Comparison of ENCODE assay signal across 14 mouse cellular contexts in genomic region chr8:45064197-45064869, GRCm38 (mm10). TPM values are rescaled to one million over a fixed set of nuclear protein-coding genes. Genes with fewer than 3 reads are reported as not detected.
A peak's percentile ranks its signal among the peaks of the same experiment; 100 is the strongest.
DNase-seq lines count a peak whose midpoint lies in the region; ATAC-seq and TF ChIP-seq lines count a peak whose summit lies in the region.
"Had no signal": no experiment of that assay in that cellular context is flagged by ENCODE, and none has a peak within 500 bp of the region (broad histone marks: within the 10 kb centered on the region; RNA-seq: fewer than 3 reads in every experiment).

No protein-coding gene starts in this region.

- peaks cover 27% of the 10 kb centered on the region for H3K4me1 ChIP-seq in forebrain, embryonic 10.5 days
- H3K4me1 ChIP-seq in forebrain, embryonic 16.5 days (replicated peaks; ENCODE audit: control insufficient read depth, insufficient read depth, low read length) = peaks cover 3% of the 10 kb centered on the region; the same call in 1 of the 2 replicates
- peaks cover 6% of the 10 kb centered on the region for H3K4me1 ChIP-seq in testis, adult 2 months (ENCODE audit: control insufficient read depth, insufficient read depth, low read length)
- H3K4me1 ChIP-seq in midbrain, embryonic 11.5 days (ENCODE audit: control insufficient read depth, insufficient read depth, low read length) = peaks cover 6% of the 10 kb centered on the region; the same call in 1 of the 2 replicates
- H3K4me1 ChIP-seq: liver, embryonic 12.5 days had no signal

- no peak overlapping the region for H3K4me2 ChIP-seq in forebrain, embryonic 16.5 days (ENCODE audit: low read length)
- no peak overlapping the region for H3K4me2 ChIP-seq in midbrain, embryonic 11.5 days
- H3K4me2 ChIP-seq: embryonic facial prominence, embryonic 15.5 days; hindbrain, embryonic 15.5 days had no signal

- H3K27ac ChIP-seq in forebrain, embryonic 10.5 days = peak overlapping the region; percentile 81
- no peak overlapping the region for H3K27ac ChIP-seq in forebrain, embryonic 16.5 days (ENCODE audit: low read length)
- no peak overlapping the region for H3K27ac ChIP-seq in testis, adult 2 months (ENCODE audit: control insufficient read depth, insufficient read depth, low read depth, low read length)
- H3K27ac ChIP-seq in midbrain, embryonic 11.5 days (ENCODE audit: low read depth, low read length) = no peak overlapping the region
- H3K27ac ChIP-seq: embryonic facial prominence, embryonic 15.5 days; hindbrain, embryonic 15.5 days; liver, embryonic 12.5 days had no signal

- no peak overlapping the region; the same call in 1 of the 2 replicates for H3K4me3 ChIP-seq in forebrain, embryonic 10.5 days
- H3K4me3 ChIP-seq in forebrain, embryonic 16.5 days (replicated peaks; ENCODE audit: low read length) = no peak overlapping the region
- peak overlapping the region; percentile 78 for H3K4me3 ChIP-seq in testis, adult 2 months (ENCODE audit: control insufficient read depth, low read depth, low read length)
- H3K4me3 ChIP-seq in midbrain, embryonic 11.5 days (ENCODE audit: low read depth, low read length) = no peak overlapping the region
- H3K4me3 ChIP-seq: embryonic facial prominence, embryonic 15.5 days; hindbrain, embryonic 15.5 days; liver, embryonic 12.5 days; myocyte had no signal

- 31% methylated on average over 8 of the region's 8 CpGs for WGBS in forebrain, embryonic 10.5 days
- 15% methylated on average over 8 of the region's 8 CpGs for WGBS in forebrain, embryonic 16.5 days
- 31% methylated on average over 7 of the region's 8 CpGs for WGBS in midbrain, embryonic 11.5 days

- H3K9me3 ChIP-seq in forebrain, embryonic 10.5 days = no peaks in the 10 kb centered on the region
- no peaks in the 10 kb centered on the region for H3K9me3 ChIP-seq in forebrain, embryonic 16.5 days (ENCODE audit: control insufficient read depth, low read length)
- H3K9me3 ChIP-seq in midbrain, embryonic 11.5 days (ENCODE audit: control insufficient read depth, low read length) = no peaks in the 10 kb centered on the region
- H3K9me3 ChIP-seq: embryonic facial prominence, embryonic 15.5 days; hindbrain, embryonic 15.5 days; liver, embryonic 12.5 days had no signal

- TF ChIP-seq POLR2A in testis, adult 2 months (IDR thresholded peaks at IDR 0.05; ENCODE audit: control insufficient read depth, low read depth, low read length) = no peak

- no peak for TF ChIP-seq CTCF in testis, adult 2 months (IDR thresholded peaks at IDR 0.05; ENCODE audit: control insufficient read depth, insufficient read depth, insufficient replicate concordance, low read depth, low read length)

- H3K36me3 ChIP-seq in forebrain, embryonic 10.5 days (replicated peaks) = no peaks in the 10 kb centered on the region; the same call in 1 of the 2 replicates
- H3K36me3 ChIP-seq in forebrain, embryonic 16.5 days (ENCODE audit: control insufficient read depth, insufficient read depth) = no peaks in the 10 kb centered on the region
- H3K36me3 ChIP-seq in testis, adult 2 months (ENCODE audit: control insufficient read depth, insufficient read depth, low read length) = no peaks in the 10 kb centered on the region
- H3K36me3 ChIP-seq in midbrain, embryonic 11.5 days (ENCODE audit: control insufficient read depth, insufficient read depth, low read length) = no peaks in the 10 kb centered on the region
- H3K36me3 ChIP-seq: embryonic facial prominence, embryonic 15.5 days; hindbrain, embryonic 15.5 days; liver, embryonic 12.5 days had no signal

- no peak overlapping the region for H3K9ac ChIP-seq in forebrain, embryonic 16.5 days (replicated peaks; ENCODE audit: low read depth, low read length)
- no peak overlapping the region for H3K9ac ChIP-seq in midbrain, embryonic 11.5 days (ENCODE audit: low read length)
- H3K9ac ChIP-seq: embryonic facial prominence, embryonic 15.5 days; hindbrain, embryonic 15.5 days; liver, embryonic 12.5 days had no signal

- DNase-seq in forebrain, embryonic 10.5 days (ENCODE audit: extremely low spot score, low spot score) = peak; percentile 51
- DNase-seq in testis, postnatal 10 days (ENCODE audit: low spot score) = no peak
- DNase-seq in midbrain, embryonic 11.5 days (ENCODE audit: low spot score, missing footprints) = no peak
- no peak for DNase-seq in adipocyte (ENCODE audit: low spot score)
- DNase-seq in left cerebral cortex, adult 9 months (ENCODE audit: low spot score in 2 of 2) = no peak
- DNase-seq: layer of hippocampus, adult 9-11 months had no signal

- no peak for ATAC-seq in forebrain, embryonic 16.5 days
- peak; percentile 71 for ATAC-seq in midbrain, embryonic 11.5 days (ENCODE audit: low FRiP score)
- no peak for ATAC-seq in activated CD4-positive, CD25-positive, alpha-beta regulatory T cell, adult 4 months

- peaks cover 3% of the 10 kb centered on the region for H3K27me3 ChIP-seq in forebrain, embryonic 10.5 days (ENCODE audit: poor library complexity, severe bottlenecking)
- no peaks in the 10 kb centered on the region for H3K27me3 ChIP-seq in forebrain, embryonic 16.5 days (replicated peaks; ENCODE audit: control insufficient read depth, insufficient read depth, low read length)
- no peaks in the 10 kb centered on the region for H3K27me3 ChIP-seq in testis, adult 2 months (ENCODE audit: control insufficient read depth, insufficient read depth, low read length)
- H3K27me3 ChIP-seq in midbrain, embryonic 11.5 days (ENCODE audit: control insufficient read depth, insufficient read depth, low read length) = no peaks in the 10 kb centered on the region
- H3K27me3 ChIP-seq: embryonic facial prominence, embryonic 15.5 days; hindbrain, embryonic 15.5 days; liver, embryonic 12.5 days had no signal

RNA-seq across cellular contexts. Expression of gene Mtnr1a, which starts 4.6 kb away (rescaled TPM):
- polyA plus RNA-seq in forebrain, embryonic 10.5 days (2016; fragmentation: Nextera tagmentation; extraction: Ambion mirVana) = 0.09 and 0.10 TPM in 2 replicates
- polyA plus RNA-seq in forebrain, embryonic 16.5 days (2015; fragmentation: Nextera tagmentation; extraction: Ambion mirVana) = 0.35 TPM in 1 of 2 replicates, not detected in the other
- polyA plus RNA-seq in testis, adult 2 months (2012; rRNA removed) = 4.5 and 4.8 TPM in 2 replicates
- 0.14 and 0.63 TPM in 2 replicates for polyA plus RNA-seq in midbrain, embryonic 11.5 days (2014; fragmentation: Nextera tagmentation; extraction: Ambion mirVana)
- not detected for polyA plus RNA-seq in activated CD4-positive, CD25-positive, alpha-beta regulatory T cell, adult 4 months (2017; shearing (Covaris generic))
- polyA plus RNA-seq: embryonic facial prominence, embryonic 15.5 days; liver, embryonic 12.5 days; myocyte; spleen, adult 2 months had no signal
